7 mouse cellular contexts compared by ENCODE assay signal in genomic region chr1:13052067-13052460, GRCm38 (mm10).
DNase-seq lines count a peak whose midpoint lies in the region; ATAC-seq and TF ChIP-seq lines count a peak whose summit lies in the region.

No protein-coding gene starts in this region.

- no peak for TF ChIP-seq POLR2A in ES-Bruce4 (IDR thresholded peaks at IDR 0.05; ENCODE audit: insufficient read depth, low read length)
- no peak for TF ChIP-seq POLR2A in cerebellum, adult 2 months (IDR thresholded peaks at IDR 0.05; ENCODE audit: borderline replicate concordance, insufficient read depth, low read length)

- TF ChIP-seq CTCF in ES-Bruce4 (IDR thresholded peaks at IDR 0.05; ENCODE audit: low read depth, low read length), result peak; percentile 52
- peak; percentile 66; the same call in 1 of the 2 replicates for TF ChIP-seq CTCF in cerebellum, adult 2 months (IDR thresholded peaks at IDR 0.05; ENCODE audit: borderline replicate concordance, insufficient read depth, low read depth, low read length)

- H3K27ac ChIP-seq in ES-Bruce4 (ENCODE audit: insufficient read depth, low read length), result no peak overlapping the region
- no peak overlapping the region for H3K27ac ChIP-seq in cerebellum, adult 2 months (ENCODE audit: insufficient read depth, low read length)
- H3K27ac ChIP-seq in kidney, embryonic 14.5 days (ENCODE audit: low read depth, low read length), result no peak overlapping the region
- H3K27ac ChIP-seq in lung, embryonic 15.5 days, result no peak overlapping the region

- H3K4me2 ChIP-seq in kidney, embryonic 14.5 days (replicated peaks; ENCODE audit: low read depth, low read length), result no peak overlapping the region
- peak overlapping the region; percentile 43 for H3K4me2 ChIP-seq in lung, embryonic 15.5 days

- no peaks in the 10 kb centered on the region for H3K4me1 ChIP-seq in ES-Bruce4 (ENCODE audit: control insufficient read depth, insufficient read depth, low read length)
- no peaks in the 10 kb centered on the region for H3K4me1 ChIP-seq in cerebellum, adult 2 months (ENCODE audit: control insufficient read depth, insufficient read depth, low read length)
- no peaks in the 10 kb centered on the region for H3K4me1 ChIP-seq in kidney, embryonic 14.5 days (ENCODE audit: control insufficient read depth, insufficient read depth, low read length)
- 0 out of 2 replicates have a peak, but pooled peaks cover 3% of the 10 kb centered on the region for H3K4me1 ChIP-seq in lung, embryonic 15.5 days

- TF ChIP-seq EP300 in ES-Bruce4 (IDR thresholded peaks at IDR 0.05; ENCODE audit: insufficient read depth, low read depth, low read length), result peak; percentile 37; the same call in 1 of the 2 replicates

- ATAC-seq in kidney, embryonic 14.5 days (ENCODE audit: low FRiP score, low TSS enrichment), result peak; percentile 48
- ATAC-seq in lung, embryonic 15.5 days (ENCODE audit: borderline replicate concordance, extremely low read depth, low FRiP score, low TSS enrichment), result no peak
- peak; percentile 61 for ATAC-seq in neutrophil, adult 5-6 weeks (ENCODE audit: extremely low read depth, insufficient number of reproducible peaks, low FRiP score, poor library complexity, severe bottlenecking)

- H3K27me3 ChIP-seq in ES-Bruce4 (ENCODE audit: control insufficient read depth, insufficient read depth, low read length, poor library complexity, severe bottlenecking), result no peaks in the 10 kb centered on the region
- no peaks in the 10 kb centered on the region for H3K27me3 ChIP-seq in cerebellum, adult 2 months (ENCODE audit: control insufficient read depth, insufficient read depth, low read length)
- peaks cover 6% of the 10 kb centered on the region; the same call in 1 of the 2 replicates for H3K27me3 ChIP-seq in kidney, embryonic 14.5 days (ENCODE audit: control insufficient read depth, insufficient read depth, low read length)
- H3K27me3 ChIP-seq in lung, embryonic 15.5 days, result no peaks in the 10 kb centered on the region; the same call in none of the 2 replicates

- no peaks in the 10 kb centered on the region for H3K9me3 ChIP-seq in ES-Bruce4 (replicated peaks; ENCODE audit: control insufficient read depth, insufficient read depth, low read length, poor library complexity, severe bottlenecking)
- no peaks in the 10 kb centered on the region for H3K9me3 ChIP-seq in kidney, embryonic 14.5 days (ENCODE audit: control insufficient read depth, low read length)
- no peaks in the 10 kb centered on the region for H3K9me3 ChIP-seq in lung, embryonic 15.5 days

- H3K4me3 ChIP-seq in ES-Bruce4 (ENCODE audit: low read depth, low read length), result no peak overlapping the region
- no peak overlapping the region for H3K4me3 ChIP-seq in cerebellum, adult 2 months (replicated peaks; ENCODE audit: insufficient read depth, low read depth, low read length)
- no peak overlapping the region for H3K4me3 ChIP-seq in kidney, embryonic 14.5 days (ENCODE audit: low read length)
- H3K4me3 ChIP-seq in lung, embryonic 15.5 days, result peak overlapping the region; percentile 10; the same call in 1 of the 2 replicates

- H3K36me3 ChIP-seq in ES-Bruce4 (ENCODE audit: control insufficient read depth, insufficient read depth, low read length, poor library complexity, severe bottlenecking), result no peaks in the 10 kb centered on the region
- no peaks in the 10 kb centered on the region for H3K36me3 ChIP-seq in kidney, embryonic 14.5 days (ENCODE audit: control insufficient read depth, insufficient read depth, low read length)
- H3K36me3 ChIP-seq in lung, embryonic 15.5 days, result no peaks in the 10 kb centered on the region

- peak; percentile 58 to 59 for DNase-seq in B cell, adult 2 months
- peak; percentile 30 to 31 for DNase-seq in cerebellum, adult 2 months
- DNase-seq in gastrocnemius, postnatal 25 days, result peak; percentile 8

- H3K9ac ChIP-seq in ES-Bruce4 (ENCODE audit: low read depth, poor library complexity, severe bottlenecking), result no peak overlapping the region
- no peak overlapping the region for H3K9ac ChIP-seq in kidney, embryonic 14.5 days (ENCODE audit: low read depth, low read length)
- H3K9ac ChIP-seq in lung, embryonic 15.5 days, result no peak overlapping the region

- WGBS in cerebellum, adult 2 months, result 13% methylated on average over 7 of the region's 7 CpGs
- 9% methylated on average over 7 of the region's 7 CpGs for WGBS in kidney, embryonic 14.5 days
- 7% methylated on average over 7 of the region's 7 CpGs for WGBS in lung, embryonic 15.5 days

Comparison
In these comparisons a context has a peak if more than half of its experiments do, and no peak if none do; other contexts are left out.
1. DNase-seq: peak in every context shown above with its lines; median percentile 58 in B cell, adult 2 months; 30 in cerebellum, adult 2 months; 8 in gastrocnemius, postnatal 25 days.